In genomic region chr19:46553541-46553955, GRCm38 (mm10) we compare ENCODE assay signal across 8 mouse cellular contexts. TPM values are rescaled to one million over a fixed set of nuclear protein-coding genes. Genes with fewer than 3 reads are reported as not detected.
A peak's percentile ranks its signal among the peaks of the same experiment; 100 is the strongest.
DNase-seq lines count a peak whose midpoint lies in the region; ATAC-seq lines count a peak whose summit lies in the region.

No protein-coding gene starts in this region.

- H3K9ac ChIP-seq in forebrain, embryonic 11.5 days (ENCODE audit: low read length), result no peak overlapping the region
- no peak overlapping the region for H3K9ac ChIP-seq in embryonic facial prominence, embryonic 14.5 days (ENCODE audit: low read depth, low read length)
- H3K9ac ChIP-seq in liver, embryonic 11.5 days (ENCODE audit: low read depth, low read length), result no peak overlapping the region
- peak overlapping the region; percentile 15; the same call in 1 of the 2 replicates for H3K9ac ChIP-seq in stomach, embryonic 16.5 days (ENCODE audit: low read length)

- WGBS in forebrain, embryonic 11.5 days, result 89% methylated on average over 11 of the region's 11 CpGs
- WGBS in forebrain, embryonic 10.5 days, result 83% methylated on average over 11 of the region's 11 CpGs
- WGBS in embryonic facial prominence, embryonic 14.5 days, result 66% methylated on average over 11 of the region's 11 CpGs
- 36% methylated on average over 11 of the region's 11 CpGs for WGBS in liver, embryonic 11.5 days
- 57% methylated on average over 11 of the region's 11 CpGs for WGBS in stomach, embryonic 16.5 days

- H3K4me2 ChIP-seq in forebrain, embryonic 11.5 days (ENCODE audit: low read depth, low read length, severe bottlenecking), result no peak overlapping the region
- H3K4me2 ChIP-seq in embryonic facial prominence, embryonic 14.5 days (ENCODE audit: low read depth, low read length), result no peak overlapping the region
- peak overlapping the region; percentile 55 for H3K4me2 ChIP-seq in liver, embryonic 11.5 days
- H3K4me2 ChIP-seq in stomach, embryonic 16.5 days (ENCODE audit: low read depth, low read length), result no peak overlapping the region

- ATAC-seq in forebrain, embryonic 11.5 days (replicated peaks; ENCODE audit: low FRiP score), result no peak
- no peak for ATAC-seq in megakaryocyte, adult 5-6 weeks (ENCODE audit: poor library complexity, severe bottlenecking)
- ATAC-seq in embryonic facial prominence, embryonic 14.5 days (ENCODE audit: low read depth), result peak; percentile 79; the same call in 1 of the 2 replicates
- peak; percentile 91 for ATAC-seq in liver, embryonic 11.5 days (replicated peaks; ENCODE audit: low FRiP score)
- peak; percentile 47; the same call in 1 of the 2 replicates for ATAC-seq in stomach, embryonic 16.5 days (ENCODE audit: insufficient read depth, low FRiP score)

- no peaks in the 10 kb centered on the region for H3K9me3 ChIP-seq in forebrain, embryonic 11.5 days (ENCODE audit: control insufficient read depth, low read length)
- H3K9me3 ChIP-seq in forebrain, embryonic 10.5 days, result no peaks in the 10 kb centered on the region
- no peaks in the 10 kb centered on the region for H3K9me3 ChIP-seq in megakaryocyte, embryonic 14.5 days
- no peaks in the 10 kb centered on the region for H3K9me3 ChIP-seq in embryonic facial prominence, embryonic 14.5 days (ENCODE audit: control insufficient read depth, low read length)
- H3K9me3 ChIP-seq in liver, embryonic 11.5 days (ENCODE audit: control insufficient read depth, low read length), result no peaks in the 10 kb centered on the region
- no peaks in the 10 kb centered on the region for H3K9me3 ChIP-seq in stomach, embryonic 16.5 days (replicated peaks; ENCODE audit: control insufficient read depth, low read length)

- peaks cover 5% of the 10 kb centered on the region; the same call in 1 of the 2 replicates for H3K36me3 ChIP-seq in forebrain, embryonic 11.5 days (ENCODE audit: control insufficient read depth, insufficient read depth, low read length)
- H3K36me3 ChIP-seq in forebrain, embryonic 10.5 days (replicated peaks), result peaks cover 87% of the 10 kb centered on the region
- H3K36me3 ChIP-seq in megakaryocyte, embryonic 14.5 days (replicated peaks; ENCODE audit: low read length), result peaks cover 48% of the 10 kb centered on the region
- peaks cover 78% of the 10 kb centered on the region for H3K36me3 ChIP-seq in embryonic facial prominence, embryonic 14.5 days (ENCODE audit: control insufficient read depth, insufficient read depth, low read length)
- peaks cover 11% of the 10 kb centered on the region; the same call in 1 of the 2 replicates for H3K36me3 ChIP-seq in liver, embryonic 11.5 days (ENCODE audit: control insufficient read depth, insufficient read depth, low read length)
- H3K36me3 ChIP-seq in stomach, embryonic 16.5 days (ENCODE audit: control insufficient read depth, insufficient read depth, low read length), result 0 out of 2 replicates have a peak, but pooled peaks cover 4% of the 10 kb centered on the region

- H3K4me3 ChIP-seq in forebrain, embryonic 11.5 days (ENCODE audit: low read depth, low read length), result no peak overlapping the region
- H3K4me3 ChIP-seq in forebrain, embryonic 10.5 days, result no peak overlapping the region
- H3K4me3 ChIP-seq in megakaryocyte, embryonic 14.5 days (replicated peaks), result peak overlapping the region; percentile 80
- no peak overlapping the region for H3K4me3 ChIP-seq in embryonic facial prominence, embryonic 14.5 days (ENCODE audit: low read depth, low read length)
- H3K4me3 ChIP-seq in liver, embryonic 11.5 days (ENCODE audit: low read depth, low read length), result no peak overlapping the region
- no peak overlapping the region for H3K4me3 ChIP-seq in stomach, embryonic 16.5 days (replicated peaks; ENCODE audit: low read length)

- no peaks in the 10 kb centered on the region for H3K4me1 ChIP-seq in forebrain, embryonic 11.5 days (replicated peaks; ENCODE audit: control insufficient read depth, insufficient read depth, low read length)
- H3K4me1 ChIP-seq in forebrain, embryonic 10.5 days, result peaks cover 2% of the 10 kb centered on the region; the same call in 1 of the 2 replicates
- H3K4me1 ChIP-seq in megakaryocyte, embryonic 14.5 days, result peaks cover 58% of the 10 kb centered on the region
- H3K4me1 ChIP-seq in embryonic facial prominence, embryonic 14.5 days (ENCODE audit: control insufficient read depth, insufficient read depth, low read length), result no peaks in the 10 kb centered on the region
- peaks cover 13% of the 10 kb centered on the region for H3K4me1 ChIP-seq in liver, embryonic 11.5 days (replicated peaks; ENCODE audit: control insufficient read depth, insufficient read depth, low read length)
- peaks cover 5% of the 10 kb centered on the region; the same call in 1 of the 2 replicates for H3K4me1 ChIP-seq in stomach, embryonic 16.5 days (ENCODE audit: control insufficient read depth, insufficient read depth, low read length)

- H3K27me3 ChIP-seq in forebrain, embryonic 11.5 days (ENCODE audit: control insufficient read depth, insufficient read depth, low read length), result no peaks in the 10 kb centered on the region
- no peaks in the 10 kb centered on the region for H3K27me3 ChIP-seq in forebrain, embryonic 10.5 days (ENCODE audit: poor library complexity, severe bottlenecking)
- no peaks in the 10 kb centered on the region for H3K27me3 ChIP-seq in megakaryocyte, embryonic 14.5 days (replicated peaks)
- no peaks in the 10 kb centered on the region for H3K27me3 ChIP-seq in embryonic facial prominence, embryonic 14.5 days (replicated peaks; ENCODE audit: control insufficient read depth, insufficient read depth, low read length)
- H3K27me3 ChIP-seq in liver, embryonic 11.5 days (replicated peaks; ENCODE audit: control insufficient read depth, insufficient read depth, low read length), result no peaks in the 10 kb centered on the region
- H3K27me3 ChIP-seq in stomach, embryonic 16.5 days (ENCODE audit: control insufficient read depth, insufficient read depth, low read length), result no peaks in the 10 kb centered on the region

- intact Hi-C loops in left cerebral cortex, postnatal 25 days (cut with DNase I), result no loop called here

- DNase-seq in forebrain, embryonic 11.5 days (ENCODE audit: low spot score), result peak; percentile 54
- DNase-seq in forebrain, embryonic 10.5 days (ENCODE audit: extremely low spot score, low spot score), result no peak
- peak; percentile 87 for DNase-seq in embryonic facial prominence, embryonic 14.5 days (ENCODE audit: low spot score)
- DNase-seq in liver, embryonic 11.5 days (ENCODE audit: low spot score), result no peak
- DNase-seq in left cerebral cortex, postnatal 25 days (ENCODE audit: low spot score in 2 of 2), result no peak

- H3K27ac ChIP-seq in forebrain, embryonic 11.5 days (ENCODE audit: low read depth, low read length), result no peak overlapping the region
- H3K27ac ChIP-seq in forebrain, embryonic 10.5 days, result no peak overlapping the region
- H3K27ac ChIP-seq in embryonic facial prominence, embryonic 14.5 days (replicated peaks; ENCODE audit: low read depth, low read length), result no peak overlapping the region; the same call in 1 of the 2 replicates
- peak overlapping the region; percentile 74 for H3K27ac ChIP-seq in liver, embryonic 11.5 days (ENCODE audit: low read depth, low read length)
- no peak overlapping the region for H3K27ac ChIP-seq in stomach, embryonic 16.5 days (ENCODE audit: low read length)

RNA-seq across cellular contexts. Expression of gene Arl3, which starts 19.4 kb away (rescaled TPM):
- polyA plus RNA-seq in forebrain, embryonic 11.5 days (2014; fragmentation: Nextera tagmentation; extraction: Ambion mirVana), result 152 and 154 TPM in 2 replicates
- 196 and 201 TPM in 2 replicates for polyA plus RNA-seq in forebrain, embryonic 10.5 days (2016; fragmentation: Nextera tagmentation; extraction: Ambion mirVana)
- 5.8 and 22.9 TPM in 2 replicates for polyA plus RNA-seq in megakaryocyte, embryonic 14.5 days (2012; ENCODE audit: insufficient read depth, low replicate concordance)
- total RNA-seq in megakaryocyte, adult 5-6 weeks (2015), result 13.5 and 15.7 TPM in 2 replicates
- 13.2 and 21.6 TPM in 2 replicates for total RNA-seq in megakaryocyte, adult 5-6 weeks (2017)
- 83.7 and 94.0 TPM in 2 replicates for polyA plus RNA-seq in embryonic facial prominence, embryonic 14.5 days (2014; fragmentation: Nextera tagmentation; extraction: Ambion mirVana)
- 42.6 and 50.5 TPM in 2 replicates for polyA plus RNA-seq in liver, embryonic 11.5 days (2014; fragmentation: Nextera tagmentation; extraction: Ambion mirVana)
- 98.1 and 105 TPM in 2 replicates for polyA plus RNA-seq in stomach, embryonic 16.5 days (2015; fragmentation: Nextera tagmentation; extraction: Ambion mirVana)
- 100 to 1,000 TPM; 113 to 120 TPM for total RNA-seq in left cerebral cortex, postnatal 25 days (2021)

RNA-seq across cellular contexts. Expression of gene Sfxn2, which starts 19.6 kb away (rescaled TPM):
- polyA plus RNA-seq in forebrain, embryonic 11.5 days (2014; fragmentation: Nextera tagmentation; extraction: Ambion mirVana), result 10.9 and 14.6 TPM in 2 replicates
- polyA plus RNA-seq in forebrain, embryonic 10.5 days (2016; fragmentation: Nextera tagmentation; extraction: Ambion mirVana), result 16.6 and 17.9 TPM in 2 replicates
- polyA plus RNA-seq in megakaryocyte, embryonic 14.5 days (2012; ENCODE audit: insufficient read depth, low replicate concordance), result 0.38 TPM in 1 of 2 replicates, not detected in the other
- 5.2 and 6.6 TPM in 2 replicates for total RNA-seq in megakaryocyte, adult 5-6 weeks (2015)
- total RNA-seq in megakaryocyte, adult 5-6 weeks (2017), result 7.7 and 9.6 TPM in 2 replicates
- 16.7 and 19.7 TPM in 2 replicates for polyA plus RNA-seq in embryonic facial prominence, embryonic 14.5 days (2014; fragmentation: Nextera tagmentation; extraction: Ambion mirVana)
- 24.7 and 26.2 TPM in 2 replicates for polyA plus RNA-seq in liver, embryonic 11.5 days (2014; fragmentation: Nextera tagmentation; extraction: Ambion mirVana)
- polyA plus RNA-seq in stomach, embryonic 16.5 days (2015; fragmentation: Nextera tagmentation; extraction: Ambion mirVana), result 16.6 and 19.3 TPM in 2 replicates
- total RNA-seq in left cerebral cortex, postnatal 25 days (2021), result 1 to 10 TPM; 3.7 to 4.8 TPM

RNA-seq across cellular contexts. Expression of gene Wbp1l, which starts 45.3 kb away (rescaled TPM):
- polyA plus RNA-seq in forebrain, embryonic 11.5 days (2014; fragmentation: Nextera tagmentation; extraction: Ambion mirVana), result 41.3 and 41.4 TPM in 2 replicates
- polyA plus RNA-seq in forebrain, embryonic 10.5 days (2016; fragmentation: Nextera tagmentation; extraction: Ambion mirVana), result 38.4 and 43.4 TPM in 2 replicates
- polyA plus RNA-seq in megakaryocyte, embryonic 14.5 days (2012; ENCODE audit: insufficient read depth, low replicate concordance), result 43.5 and 51.0 TPM in 2 replicates
- total RNA-seq in megakaryocyte, adult 5-6 weeks (2015), result 23.4 and 23.8 TPM in 2 replicates
- 36.9 and 39.8 TPM in 2 replicates for total RNA-seq in megakaryocyte, adult 5-6 weeks (2017)
- 37.7 and 42.6 TPM in 2 replicates for polyA plus RNA-seq in embryonic facial prominence, embryonic 14.5 days (2014; fragmentation: Nextera tagmentation; extraction: Ambion mirVana)
- polyA plus RNA-seq in liver, embryonic 11.5 days (2014; fragmentation: Nextera tagmentation; extraction: Ambion mirVana), result 36.6 and 40.7 TPM in 2 replicates
- polyA plus RNA-seq in stomach, embryonic 16.5 days (2015; fragmentation: Nextera tagmentation; extraction: Ambion mirVana), result 37.1 and 38.0 TPM in 2 replicates
- 10 to 100 TPM; 34.2 to 40.8 TPM for total RNA-seq in left cerebral cortex, postnatal 25 days (2021)

RNA-seq across cellular contexts. Expression of gene Trim8, which starts 52.0 kb away (rescaled TPM):
- 30.7 and 39.5 TPM in 2 replicates for polyA plus RNA-seq in forebrain, embryonic 11.5 days (2014; fragmentation: Nextera tagmentation; extraction: Ambion mirVana)
- 16.6 and 19.3 TPM in 2 replicates for polyA plus RNA-seq in forebrain, embryonic 10.5 days (2016; fragmentation: Nextera tagmentation; extraction: Ambion mirVana)
- polyA plus RNA-seq in megakaryocyte, embryonic 14.5 days (2012; ENCODE audit: insufficient read depth, low replicate concordance), result 207 and 435 TPM in 2 replicates
- total RNA-seq in megakaryocyte, adult 5-6 weeks (2015), result 14.1 and 18.2 TPM in 2 replicates
- total RNA-seq in megakaryocyte, adult 5-6 weeks (2017), result 18.0 and 20.1 TPM in 2 replicates
- 21.5 and 27.1 TPM in 2 replicates for polyA plus RNA-seq in embryonic facial prominence, embryonic 14.5 days (2014; fragmentation: Nextera tagmentation; extraction: Ambion mirVana)
- polyA plus RNA-seq in liver, embryonic 11.5 days (2014; fragmentation: Nextera tagmentation; extraction: Ambion mirVana), result 22.9 and 24.1 TPM in 2 replicates
- polyA plus RNA-seq in stomach, embryonic 16.5 days (2015; fragmentation: Nextera tagmentation; extraction: Ambion mirVana), result 11.8 and 16.2 TPM in 2 replicates
- 100 to 1,000 TPM; 114 to 116 TPM for total RNA-seq in left cerebral cortex, postnatal 25 days (2021)

Comparison
In these comparisons a context has a peak if more than half of its experiments do, and no peak if none do; other contexts are left out.
1. DNase-seq: peak in forebrain, embryonic 11.5 days (single experiment) and embryonic facial prominence, embryonic 14.5 days (single experiment); none in forebrain, embryonic 10.5 days (single experiment), liver, embryonic 11.5 days (single experiment) and left cerebral cortex, postnatal 25 days (0 of 2).
2. ATAC-seq: peak in embryonic facial prominence, embryonic 14.5 days (single experiment), liver, embryonic 11.5 days (single experiment) and stomach, embryonic 16.5 days (single experiment); none in forebrain, embryonic 11.5 days (single experiment) and megakaryocyte, adult 5-6 weeks (single experiment).